Mouse (Mus musculus) c-Kit-positive CD71-negative TER-119-negative erythroid progenitor cells, embryonic 14.5 days (primary cell): Measurements from ENCODE around the gene Dnah5.
A peak's percentile ranks its signal among the peaks of the same experiment; 100 is the strongest.

Experiments used
- DNase-seq: peaks from one replicate; pipeline ENCODE4 v3.0.0-alpha.2; 2013; ENCODE audit warnings: low read depth

Dnah5 gene

DNA sequence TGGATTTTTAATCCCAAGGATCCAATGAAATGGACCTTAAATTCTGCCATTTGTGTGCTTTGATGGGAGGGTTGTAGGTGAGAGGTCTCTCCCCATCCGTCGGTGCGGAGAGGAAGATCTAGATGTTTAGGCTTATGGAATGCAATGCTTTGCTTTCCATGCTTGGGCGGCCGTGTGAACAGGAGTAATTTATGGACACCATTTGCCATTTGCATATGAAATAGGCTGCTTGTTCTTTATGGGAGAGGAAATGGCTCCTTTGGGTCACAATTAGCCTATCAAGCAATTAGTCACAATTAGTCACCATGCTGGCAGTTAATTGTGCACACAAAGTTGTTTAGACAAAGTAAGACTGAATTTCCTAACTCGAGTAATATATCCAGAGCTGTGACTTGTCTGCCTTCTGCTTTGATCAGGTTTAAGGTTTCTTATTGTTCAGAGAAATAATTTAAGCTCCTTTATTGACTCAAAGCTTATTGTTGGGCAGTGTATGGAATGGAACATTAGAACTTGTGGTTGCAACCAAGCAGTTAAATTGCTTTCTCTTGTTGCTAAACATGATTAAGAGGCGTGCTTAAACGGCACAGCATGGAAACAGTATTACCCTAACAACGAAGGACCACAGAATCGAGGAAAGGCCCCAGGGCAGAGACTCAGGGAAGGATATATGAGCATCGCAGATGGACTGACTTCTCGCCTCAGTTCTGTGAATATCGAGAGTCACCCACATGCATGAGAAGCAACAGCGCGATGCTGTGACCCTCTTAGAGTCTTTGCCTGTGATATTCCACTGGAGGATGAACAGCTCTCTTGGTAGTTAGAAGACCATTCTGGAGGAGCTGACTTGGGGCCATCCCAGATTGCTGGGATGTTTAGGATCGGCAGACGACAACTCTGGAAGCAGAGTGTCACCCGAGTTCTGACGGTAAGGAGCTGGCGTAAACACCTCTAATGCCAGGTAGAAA is at the start of gene Dnah5:
Gene Dnah5 (plus strand): TSS at position 642 of the 965 bp plus-strand sequence.
- DNase-seq = no peak

DNA sequence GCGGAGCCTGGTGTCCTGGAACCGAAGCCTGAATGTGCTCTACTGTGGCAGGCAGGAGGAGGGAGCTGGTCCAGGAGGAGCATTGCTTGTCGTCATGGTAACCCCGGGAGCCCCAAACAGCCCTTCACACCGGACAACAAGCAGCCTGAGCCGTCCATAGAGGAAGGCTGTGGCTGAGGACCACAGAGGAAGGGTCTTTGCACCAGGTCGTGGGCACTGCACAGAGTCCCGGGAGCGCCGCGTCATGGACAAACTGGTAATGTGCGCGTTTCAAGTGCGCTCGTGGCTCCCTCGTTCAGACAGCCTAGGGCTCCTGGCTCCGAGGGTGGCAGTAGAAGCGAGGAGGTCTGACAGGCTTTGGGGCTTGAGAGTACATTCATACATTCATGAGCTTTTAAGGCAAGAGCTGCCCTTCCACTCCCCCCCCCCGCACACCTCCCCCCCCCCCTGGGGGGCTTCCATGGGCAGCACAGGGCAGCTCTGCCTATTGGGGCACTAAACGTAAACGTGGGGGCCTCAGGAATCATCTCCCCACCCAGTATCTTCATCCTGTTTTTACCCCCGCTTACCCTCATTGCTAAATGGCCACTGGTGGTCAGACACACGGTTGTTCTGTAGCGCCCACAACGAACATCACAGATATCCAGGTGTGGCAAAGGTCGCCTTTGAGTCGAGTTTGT is 48.6 kb upstream of the Dnah5 start:
- no peak for DNase-seq

DNA sequence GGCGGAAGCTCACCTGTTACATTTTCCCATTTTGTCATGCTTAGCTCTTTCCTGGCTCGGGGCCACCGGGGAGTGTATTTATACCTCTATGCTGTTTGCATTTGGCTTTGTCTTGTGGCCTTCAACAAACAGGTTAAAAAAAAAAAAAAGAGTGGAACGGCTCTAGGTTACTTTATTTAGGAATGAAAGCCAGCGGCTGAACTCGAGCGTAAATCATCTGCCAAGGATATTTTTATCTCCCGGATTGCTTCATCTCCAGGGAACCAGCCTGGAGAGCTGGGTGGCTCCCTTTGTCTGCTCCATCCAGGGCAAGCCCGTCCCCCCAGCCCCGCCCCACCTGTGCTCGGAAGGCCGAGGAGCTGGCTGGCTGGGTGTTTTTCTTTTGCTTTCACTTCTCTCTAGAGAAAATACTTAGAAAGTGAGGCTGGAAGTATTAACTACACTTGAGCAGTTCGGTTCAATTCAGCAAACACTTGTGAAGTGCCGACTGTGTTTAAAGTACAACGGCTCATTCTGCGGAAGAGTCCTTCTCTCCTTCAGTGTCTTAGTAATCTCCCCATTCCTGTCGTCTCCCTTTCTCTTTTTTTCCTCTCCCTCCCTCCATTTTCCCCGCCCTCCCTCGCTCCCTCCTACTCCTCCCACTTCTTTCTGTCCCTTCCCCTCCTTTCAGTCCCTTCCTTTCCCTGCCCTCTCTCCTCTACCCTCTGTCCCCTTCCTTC is 44.6 kb upstream of the Dnah5 start:
- DNase-seq = no peak

DNA sequence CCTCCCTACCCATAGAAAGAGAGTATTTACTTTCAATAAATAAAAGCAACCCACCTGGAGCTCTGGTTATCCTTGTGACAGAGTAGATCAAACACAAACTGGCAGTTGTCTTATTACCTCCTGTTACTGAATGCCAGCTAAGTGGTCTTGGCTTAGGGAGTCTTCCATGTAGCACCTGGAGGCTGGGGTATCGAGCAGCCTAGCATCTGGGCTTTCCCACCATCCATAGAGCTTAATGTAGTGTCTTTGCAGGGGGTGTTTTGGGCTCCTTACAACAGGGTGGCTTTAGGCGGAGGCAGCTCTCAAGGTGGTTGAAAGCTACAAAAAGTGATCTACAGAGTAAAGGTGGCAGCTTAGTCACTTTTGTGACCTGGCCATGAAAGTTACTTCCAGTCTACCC is 41.3 kb upstream of the Dnah5 start:
- DNase-seq = no peak

DNA sequence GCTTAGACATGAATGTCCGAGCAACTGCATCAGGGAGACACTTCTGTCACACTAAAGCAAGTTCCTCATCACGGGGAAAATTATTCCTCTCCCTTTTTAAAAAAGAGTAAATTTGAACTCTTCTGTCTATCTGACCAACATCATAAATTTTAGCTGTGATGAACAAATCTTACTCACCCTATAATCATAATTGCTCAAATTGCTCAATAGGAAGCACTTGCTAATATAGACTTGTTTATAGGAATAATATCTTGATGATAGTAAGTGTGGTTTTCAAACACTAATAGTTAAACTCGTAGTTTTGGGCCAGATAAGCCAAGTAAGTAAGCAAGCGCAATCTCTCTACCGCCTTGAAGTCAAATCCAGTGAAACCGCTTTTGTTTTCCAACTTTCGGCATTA is 38.3 kb upstream of the Dnah5 start:
- no peak for DNase-seq

DNA sequence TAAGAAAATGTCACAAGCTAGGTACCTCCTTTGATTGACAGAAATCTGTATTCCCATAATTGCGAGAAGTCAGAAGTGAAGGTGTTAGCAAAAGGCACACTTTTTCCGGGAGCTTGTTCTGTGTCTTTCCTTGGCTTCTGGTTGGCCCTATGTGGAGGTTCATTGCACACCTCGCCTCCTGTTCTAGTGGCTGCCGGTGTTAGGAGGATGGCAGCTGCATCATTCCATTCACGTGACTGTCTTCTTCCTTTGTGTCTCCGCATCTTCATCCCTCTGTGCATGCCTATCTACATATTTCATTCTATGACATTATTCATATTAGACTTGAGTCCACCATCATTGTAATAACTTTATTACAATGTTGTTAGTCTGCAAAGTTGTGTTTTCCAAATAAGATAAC is 37.5 kb upstream of the Dnah5 start:
- no peak for DNase-seq

DNA sequence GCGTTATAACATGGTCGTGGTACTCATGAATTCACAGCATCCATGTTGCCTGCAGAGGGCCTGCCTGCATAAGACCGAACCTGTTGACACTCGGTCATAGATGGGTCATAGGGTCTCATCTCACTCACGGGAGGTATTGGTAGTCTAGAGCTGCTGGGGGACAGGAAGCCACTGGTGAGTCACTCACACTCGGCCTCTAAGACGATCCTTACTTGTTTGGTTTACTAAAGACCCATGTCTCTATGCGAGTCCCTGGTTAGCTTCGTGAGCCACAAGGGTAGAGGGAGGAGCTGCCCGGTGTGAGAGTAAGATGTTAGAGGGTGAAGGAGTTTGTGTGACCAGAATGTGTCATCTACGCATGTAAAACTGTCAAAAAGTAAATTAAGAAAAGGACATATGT is 24.6 kb upstream of the Dnah5 start:
- no peak for DNase-seq

DNA sequence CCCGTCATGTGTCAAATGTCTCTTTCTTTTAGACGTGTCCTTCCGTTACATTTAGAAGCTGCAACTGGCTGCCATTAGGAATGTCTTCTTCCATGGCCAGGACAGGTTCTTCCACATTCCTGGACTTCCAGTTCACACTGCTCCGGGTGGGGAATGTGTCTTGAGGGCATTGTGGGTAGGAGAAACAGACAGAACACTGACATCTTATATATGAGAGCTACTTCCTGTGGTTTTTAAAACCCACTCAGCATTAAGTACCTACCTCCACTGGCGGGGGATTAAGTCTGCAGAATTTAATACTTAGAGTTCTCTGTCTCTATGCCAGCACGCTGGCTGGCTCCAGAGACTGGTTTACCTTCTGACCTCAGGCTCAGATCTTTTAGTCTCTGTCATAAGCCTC is 24.0 kb upstream of the Dnah5 start:
- DNase-seq = no peak

DNA sequence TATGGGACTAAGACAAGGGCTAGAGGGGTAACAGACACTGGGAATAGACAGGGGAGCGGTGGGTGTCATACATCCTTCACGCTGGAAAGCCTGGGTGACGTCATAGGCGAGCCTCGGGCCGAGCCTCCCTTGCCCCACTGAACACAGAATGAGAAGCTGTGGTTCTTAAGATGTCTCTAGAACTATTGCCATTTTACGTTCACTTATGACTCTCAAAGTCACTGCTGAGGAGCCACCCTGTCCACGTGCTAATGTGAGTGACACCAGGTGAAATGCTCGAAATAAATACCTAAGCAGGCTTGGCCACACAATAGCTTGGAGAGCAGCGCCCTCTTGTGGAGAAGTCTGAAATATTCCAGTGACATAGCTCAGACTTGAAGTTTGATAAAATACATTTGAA is 21.7 kb upstream of the Dnah5 start:
- peak; percentile 58 for DNase-seq

DNA sequence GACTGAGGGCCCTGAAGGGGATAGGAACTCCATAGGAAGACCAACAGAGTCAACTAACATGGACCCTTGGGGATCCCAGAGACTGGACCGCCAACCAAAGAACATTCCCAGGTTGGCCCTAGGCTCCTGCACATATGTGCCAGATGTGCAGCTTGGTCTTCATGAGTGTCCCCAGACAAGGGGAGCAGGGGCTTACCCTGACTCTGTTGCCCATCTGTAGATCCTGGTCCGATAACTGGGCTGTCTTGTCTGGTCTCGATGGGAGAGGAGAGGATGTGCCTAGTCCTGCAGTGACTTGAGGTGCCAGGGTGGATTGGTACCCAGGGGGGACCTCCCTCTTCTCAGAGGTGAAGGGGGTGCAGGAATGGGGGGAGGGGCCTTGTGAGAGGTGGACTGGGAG is 21.0 kb upstream of the Dnah5 start:
- DNase-seq = no peak

DNA sequence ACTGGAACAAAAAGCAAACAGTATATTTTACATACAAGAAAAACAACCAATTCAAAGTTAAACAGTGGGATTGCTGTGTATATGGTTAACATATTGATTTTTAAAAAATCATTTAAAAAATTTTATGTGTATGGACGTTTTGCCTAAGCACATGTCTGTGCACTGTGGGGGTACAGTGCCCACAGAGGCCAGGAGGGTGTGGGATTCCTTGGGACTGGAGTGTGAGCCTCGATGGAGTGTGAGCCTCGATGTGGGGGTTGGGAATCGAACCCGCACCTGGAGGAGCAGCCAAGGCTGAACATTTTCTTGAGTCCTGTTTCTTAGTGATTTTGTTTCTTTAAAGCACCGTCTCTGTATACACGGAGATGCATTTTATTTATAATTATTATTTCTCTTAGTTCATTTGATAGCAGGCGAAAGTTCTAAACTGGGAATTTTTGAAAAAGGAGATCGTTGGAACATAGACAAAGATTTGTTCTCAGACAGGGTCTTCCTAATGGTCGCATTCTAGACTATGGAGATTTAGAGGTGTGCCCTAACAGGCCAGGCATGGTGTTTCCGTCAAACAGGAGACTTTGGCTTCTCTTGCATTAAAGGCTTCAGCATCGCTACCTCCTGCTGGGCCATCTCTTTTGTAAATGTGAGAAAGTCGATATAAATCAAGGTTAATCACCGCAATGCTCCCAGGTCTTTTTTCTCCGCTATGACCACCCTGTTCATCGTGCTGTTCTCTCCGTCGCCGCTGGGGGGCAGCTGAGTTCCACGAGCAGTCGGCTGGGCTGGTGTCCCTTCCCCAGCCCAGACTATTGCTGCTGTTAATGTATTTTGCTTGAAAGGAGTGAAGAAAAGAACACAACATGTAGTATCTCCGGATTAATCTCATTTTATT is 15.8 kb upstream of the Dnah5 start:
- peak; percentile 29 for DNase-seq

DNA sequence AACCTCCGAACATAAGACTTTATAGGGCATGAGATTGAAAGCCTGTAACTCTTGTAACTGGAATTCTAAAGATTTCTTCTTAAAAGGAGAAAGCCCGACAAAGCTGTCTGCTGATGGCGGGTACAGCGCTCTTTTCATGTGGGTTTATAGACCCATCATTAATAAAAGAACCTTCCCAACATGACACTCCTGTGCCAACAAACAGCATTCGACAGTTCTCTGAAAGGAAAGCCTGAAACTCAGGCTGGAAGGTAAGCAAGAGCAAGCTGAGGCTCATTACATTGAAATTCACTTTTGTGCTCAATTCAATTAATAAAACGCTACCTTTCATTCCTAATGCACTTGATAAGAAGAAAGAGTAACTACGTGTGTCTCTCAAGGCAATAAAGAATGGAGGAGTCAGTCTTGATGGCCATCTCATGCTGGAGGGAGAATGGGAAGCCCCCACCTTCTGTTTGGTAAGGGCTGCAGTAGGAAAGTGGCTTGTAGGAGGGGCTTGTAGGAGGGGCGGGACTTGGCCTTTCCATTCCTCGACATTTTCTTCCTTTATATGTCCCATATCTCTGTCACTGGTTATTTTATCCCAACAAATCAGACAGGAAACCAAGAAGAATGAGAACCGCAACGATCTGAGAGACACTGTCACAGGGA is 15.1 kb upstream of the Dnah5 start:
- no peak for DNase-seq

DNA sequence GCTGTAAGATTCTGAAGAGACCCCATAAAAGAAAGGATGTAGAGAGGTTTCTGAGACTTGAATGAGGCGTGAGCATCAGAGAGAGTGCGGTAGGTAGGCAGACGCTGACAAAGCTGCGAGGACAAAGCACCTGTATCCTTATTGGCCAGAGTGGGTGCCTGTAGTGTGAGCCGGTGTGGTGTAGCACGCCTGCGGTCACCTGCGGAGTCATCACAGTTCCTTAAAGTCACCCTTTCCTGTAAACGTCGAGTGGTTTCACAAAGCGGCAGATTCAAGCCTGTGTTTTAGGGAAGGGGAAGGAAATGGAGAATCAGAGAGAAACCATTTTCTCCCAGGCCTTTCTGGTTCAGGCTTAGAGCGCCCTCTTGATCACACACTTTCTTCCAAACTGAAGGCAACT is 13.9 kb upstream of the Dnah5 start:
- peak; percentile 32 for DNase-seq

DNA sequence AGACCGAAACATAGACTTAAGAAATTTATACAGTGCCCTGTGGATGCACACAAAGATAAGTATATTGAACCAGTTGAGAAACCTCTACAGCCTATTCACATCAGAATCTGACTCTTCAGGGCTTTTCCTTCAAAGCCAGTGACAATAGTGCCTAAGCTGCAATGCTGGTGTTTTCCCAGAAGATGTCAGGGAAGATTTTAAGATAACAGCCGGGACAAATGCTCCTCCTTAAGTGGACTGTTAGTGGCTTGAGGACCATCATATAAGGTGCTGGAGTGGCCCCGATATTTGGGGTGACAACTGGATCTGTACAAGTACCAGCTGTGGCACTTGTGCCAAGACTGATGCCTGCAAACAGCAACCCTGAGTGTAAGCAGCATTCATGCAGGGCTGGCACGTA is 4.9 kb upstream of the Dnah5 start:
- DNase-seq = no peak

DNA sequence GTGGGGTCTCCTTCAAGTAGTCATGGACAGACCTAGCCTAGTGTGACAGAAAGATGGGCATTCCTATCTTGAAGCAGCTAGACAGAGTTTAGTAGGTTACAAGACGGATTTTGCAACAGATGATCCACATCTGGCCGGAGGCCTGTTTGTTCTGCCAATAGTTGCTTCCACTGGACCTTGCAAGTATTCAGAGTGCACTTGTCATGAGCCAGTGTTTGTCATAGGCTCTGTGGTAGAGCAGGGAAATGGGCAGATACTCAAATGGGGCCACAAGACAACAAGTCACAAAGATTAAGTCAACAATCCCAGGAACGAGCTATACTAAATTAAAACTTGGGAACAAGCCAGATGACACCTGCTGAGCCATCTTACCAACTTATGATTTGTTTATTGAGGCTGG is 1.1 kb downstream of the Dnah5 start:
- DNase-seq = no peak

DNA sequence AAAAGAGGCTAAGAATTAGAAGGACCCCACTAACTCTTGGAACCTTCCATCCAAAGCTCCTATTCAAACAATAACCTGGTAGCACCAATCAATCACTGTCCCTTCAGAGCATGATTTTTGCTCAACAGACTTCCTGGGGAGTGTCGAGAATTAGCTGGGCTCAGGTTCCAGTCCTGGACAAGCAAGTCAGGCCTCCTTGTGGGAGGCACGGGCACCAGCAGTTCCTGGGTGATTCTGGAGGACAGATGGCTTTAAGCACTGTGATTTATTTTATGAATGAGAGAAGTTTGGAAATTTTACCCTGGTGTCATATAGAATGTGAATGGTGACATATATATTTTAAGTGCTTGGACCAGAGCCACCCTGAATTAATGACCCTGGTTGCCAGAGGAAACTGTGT is 4.0 kb downstream of the Dnah5 start:
- no peak for DNase-seq

DNA sequence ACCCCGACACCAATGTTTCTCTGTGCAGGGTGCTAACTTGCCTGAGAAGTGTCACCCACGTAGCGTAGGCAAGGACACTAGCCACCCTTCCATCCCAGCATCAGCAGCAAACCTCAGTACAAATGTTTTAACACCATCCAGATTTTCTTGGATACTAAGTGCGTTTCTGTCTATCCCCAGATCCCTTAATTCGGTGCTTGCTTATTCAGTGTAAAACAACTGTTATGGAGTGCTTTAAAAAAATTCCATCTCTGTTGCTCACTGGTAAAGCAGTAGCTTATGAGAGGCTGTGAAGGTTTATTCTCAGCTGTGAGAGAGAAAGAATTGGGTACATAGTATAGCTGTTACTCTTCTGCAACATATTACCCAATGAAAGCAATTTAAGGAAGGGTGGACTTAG is 9.5 kb downstream of the Dnah5 start:
- DNase-seq = no peak

DNA sequence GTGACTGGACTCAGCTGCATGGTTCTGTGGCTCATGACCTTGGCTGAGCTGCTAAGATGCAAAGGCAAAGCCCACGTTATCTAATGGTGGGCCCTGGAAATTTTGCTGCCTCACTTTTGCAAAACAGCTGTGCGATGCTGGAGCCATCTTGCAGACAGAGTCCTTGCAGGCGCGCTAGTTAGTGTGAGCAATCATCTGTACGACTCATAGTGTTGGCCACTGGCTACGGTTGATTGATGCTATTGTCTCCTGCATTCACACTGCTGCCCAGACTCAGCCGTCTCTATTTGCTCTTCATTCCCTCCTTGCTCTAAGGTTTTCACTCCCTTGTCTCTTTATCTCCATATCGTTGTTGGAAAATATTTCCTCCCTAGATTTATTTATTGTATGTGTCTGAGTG is 12.8 kb downstream of the Dnah5 start:
- no peak for DNase-seq

DNA sequence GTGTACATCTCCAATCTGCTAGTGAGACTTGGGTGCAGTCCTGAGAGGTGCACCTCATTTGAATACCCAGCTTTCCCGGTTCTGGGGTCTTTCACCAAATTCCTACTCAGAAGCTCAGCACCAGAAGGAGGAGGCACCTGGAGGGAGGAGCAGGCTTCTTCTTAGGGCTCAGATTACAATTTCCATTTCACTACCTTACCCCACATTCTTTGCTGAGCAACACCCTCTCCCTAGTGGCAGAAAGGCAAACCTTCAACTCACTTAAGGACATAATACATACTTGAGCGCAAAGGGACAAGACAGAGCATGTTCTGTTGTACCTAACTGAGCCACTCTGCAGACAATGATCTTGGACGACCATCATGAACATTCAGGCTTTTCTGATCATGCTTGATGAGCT is 23.8 kb downstream of the Dnah5 start:
- DNase-seq = no peak

DNA sequence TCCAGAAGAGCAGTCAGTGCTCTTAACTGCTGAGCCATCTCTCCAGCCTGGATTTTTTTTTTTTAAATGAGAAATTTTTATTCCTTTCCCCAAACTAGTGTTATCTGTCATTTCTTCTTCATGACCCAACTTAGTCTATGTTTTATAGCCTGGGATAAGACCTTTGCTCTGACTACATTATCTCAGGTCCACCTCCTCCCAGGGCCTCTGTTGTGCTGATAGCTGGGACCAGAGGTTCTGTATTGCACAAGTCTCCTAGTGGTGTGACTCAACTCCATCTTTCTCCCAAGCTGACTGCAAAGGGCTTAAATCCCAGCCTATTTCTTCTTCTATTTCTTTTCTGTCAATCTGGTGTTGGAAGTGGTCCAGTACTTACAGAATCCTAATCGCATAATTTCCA is 56.7 kb downstream of the Dnah5 start:
- DNase-seq = no peak

DNA sequence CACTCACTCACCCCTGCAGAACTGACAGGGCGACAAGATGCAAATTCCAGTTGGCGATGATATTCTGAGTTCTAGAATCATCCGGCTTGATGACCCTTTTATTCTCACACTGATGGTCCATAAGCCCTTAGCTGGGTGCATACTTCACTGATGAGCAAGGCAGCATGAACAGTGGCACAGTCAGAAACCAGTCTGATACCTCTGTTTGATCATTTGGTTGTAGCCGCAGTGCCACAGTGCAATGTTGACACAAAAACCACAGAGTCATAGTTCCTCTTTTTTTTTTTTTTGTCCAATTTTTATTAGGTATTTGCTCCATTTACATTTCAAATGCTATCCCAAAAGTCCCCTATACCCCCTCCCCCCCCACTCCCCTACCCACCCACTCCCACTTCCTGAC is 95.9 kb downstream of the Dnah5 start:
- no peak for DNase-seq
